ENCODE assay signal across 11 mouse cellular contexts in the genomic region with DNA sequence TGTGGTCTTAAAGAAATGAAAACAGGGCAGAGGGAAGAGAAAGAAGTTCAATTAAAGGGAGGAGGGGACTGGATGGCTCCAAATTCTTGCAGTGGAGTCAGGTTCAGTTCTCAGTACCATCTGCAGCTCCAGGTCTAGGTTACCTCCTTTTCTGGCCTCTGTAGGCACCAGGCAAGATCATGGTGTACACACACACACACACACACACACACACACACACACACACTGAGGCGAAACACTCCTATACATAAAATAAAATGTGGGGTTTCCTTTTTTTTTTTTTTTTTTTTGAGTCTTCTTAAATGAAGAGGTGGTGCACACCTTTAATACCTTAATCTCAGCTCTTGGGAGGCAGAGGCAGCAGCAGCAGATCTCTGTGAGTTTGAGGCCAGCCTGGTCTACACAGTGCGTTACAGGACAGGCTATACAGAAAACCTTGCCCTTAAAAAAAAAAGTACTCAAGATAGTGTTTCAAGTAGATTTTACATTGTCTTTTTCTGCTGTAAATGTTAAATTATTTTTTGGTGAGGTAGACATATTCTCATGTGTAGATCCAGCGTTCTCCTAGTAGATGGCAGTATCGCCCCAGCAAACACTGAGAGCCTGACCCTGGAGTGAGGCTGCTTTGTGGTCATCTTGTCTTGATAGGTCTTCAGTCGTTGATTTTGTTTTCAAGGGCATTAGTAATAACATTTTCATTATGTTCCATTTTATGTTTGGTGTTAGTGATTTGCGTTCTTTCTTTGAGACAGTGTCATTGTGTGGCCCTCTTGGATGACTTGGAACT. TPM values are rescaled to one million over a fixed set of nuclear protein-coding genes. Genes with fewer than 3 reads are reported as not detected.
DNase-seq lines count a peak whose midpoint lies in the region; ATAC-seq and TF ChIP-seq lines count a peak whose summit lies in the region.
"Had no signal": no experiment of that assay in that cellular context is flagged by ENCODE, and none has a peak within 500 bp of the region (broad histone marks: within the 10 kb centered on the region; RNA-seq: fewer than 3 reads in every experiment).

No protein-coding gene starts in this region.

- WGBS in hindbrain, postnatal 0 days: 87% methylated on average over 6 of the region's 6 CpGs
- WGBS in hindbrain, embryonic 14.5 days: 91% methylated on average over 6 of the region's 6 CpGs
- 93% methylated on average over 6 of the region's 6 CpGs for WGBS in midbrain, embryonic 11.5 days
- 92% methylated on average over 6 of the region's 6 CpGs for whole genome bisulfite sequencing in midbrain, embryonic 13.5 days
- 73% methylated on average over 6 of the region's 6 CpGs for WGBS in bone marrow, adult 2 months

- no peaks in the 10 kb centered on the region for H3K9me3 ChIP-seq in hindbrain, postnatal 0 days (ENCODE audit: low read length)
- no peaks in the 10 kb centered on the region for H3K9me3 ChIP-seq in hindbrain, embryonic 14.5 days (ENCODE audit: control insufficient read depth, low read length)
- no peaks in the 10 kb centered on the region for H3K9me3 ChIP-seq in midbrain, embryonic 11.5 days (ENCODE audit: control insufficient read depth, low read length)
- H3K9me3 ChIP-seq in midbrain, embryonic 13.5 days: no peaks in the 10 kb centered on the region
- H3K9me3 ChIP-seq: heart, embryonic 15.5 days; megakaryocyte, embryonic 14.5 days had no signal

- no peaks in the 10 kb centered on the region for H3K4me1 ChIP-seq in hindbrain, postnatal 0 days (ENCODE audit: insufficient read depth, low read length)
- H3K4me1 ChIP-seq in hindbrain, embryonic 14.5 days (replicated peaks; ENCODE audit: control insufficient read depth, insufficient read depth, low read length): no peaks in the 10 kb centered on the region
- no peaks in the 10 kb centered on the region for H3K4me1 ChIP-seq in midbrain, embryonic 11.5 days (ENCODE audit: control insufficient read depth, insufficient read depth, low read length)
- no peaks in the 10 kb centered on the region for H3K4me1 ChIP-seq in midbrain, embryonic 13.5 days (replicated peaks)
- no peaks in the 10 kb centered on the region for H3K4me1 ChIP-seq in bone marrow, adult 2 months (ENCODE audit: control insufficient read depth, insufficient read depth, low read length)
- H3K4me1 ChIP-seq: heart, embryonic 15.5 days had no signal

- H3K36me3 ChIP-seq in hindbrain, postnatal 0 days (ENCODE audit: insufficient read depth, low read length): peaks cover 53% of the 10 kb centered on the region; the same call in 1 of the 2 replicates
- peaks cover 80% of the 10 kb centered on the region for H3K36me3 ChIP-seq in hindbrain, embryonic 14.5 days (replicated peaks; ENCODE audit: control insufficient read depth, insufficient read depth)
- peaks cover 21% of the 10 kb centered on the region for H3K36me3 ChIP-seq in midbrain, embryonic 11.5 days (ENCODE audit: control insufficient read depth, insufficient read depth, low read length)
- H3K36me3 ChIP-seq in midbrain, embryonic 13.5 days: peaks cover 83% of the 10 kb centered on the region

- no peak overlapping the region for H3K4me2 ChIP-seq in hindbrain, postnatal 0 days (ENCODE audit: low read depth, low read length)
- H3K4me2 ChIP-seq in hindbrain, embryonic 14.5 days (replicated peaks): no peak overlapping the region
- H3K4me2 ChIP-seq in midbrain, embryonic 11.5 days: no peak overlapping the region
- no peak overlapping the region for H3K4me2 ChIP-seq in midbrain, embryonic 13.5 days (replicated peaks)
- H3K4me2 ChIP-seq: heart, embryonic 15.5 days had no signal

- H3K27me3 ChIP-seq in hindbrain, postnatal 0 days (ENCODE audit: insufficient read depth, low read length): no peaks in the 10 kb centered on the region
- no peaks in the 10 kb centered on the region for H3K27me3 ChIP-seq in hindbrain, embryonic 14.5 days (ENCODE audit: control insufficient read depth, insufficient read depth, low read length)
- H3K27me3 ChIP-seq in midbrain, embryonic 11.5 days (ENCODE audit: control insufficient read depth, insufficient read depth, low read length): no peaks in the 10 kb centered on the region
- H3K27me3 ChIP-seq in midbrain, embryonic 13.5 days: no peaks in the 10 kb centered on the region
- H3K27me3 ChIP-seq: heart, embryonic 15.5 days; megakaryocyte, embryonic 14.5 days had no signal

- peak; percentile 26 for DNase-seq in hindbrain, postnatal 0 days (ENCODE audit: low spot score)
- DNase-seq in hindbrain, embryonic 14.5 days (ENCODE audit: low spot score): no peak
- peak; percentile 73 for DNase-seq in midbrain, embryonic 11.5 days (ENCODE audit: low spot score, missing footprints)
- DNase-seq in natural killer cell, adult 2 months (ENCODE audit: low spot score in 2 of 2): peak; percentile 19 to 38
- DNase-seq in ovary, postnatal 14 days (ENCODE audit: low spot score): no peak
- DNase-seq: cerebellum, adult 8-10 months had no signal

- H3K4me3 ChIP-seq in hindbrain, postnatal 0 days (ENCODE audit: low read length): no peak overlapping the region
- H3K4me3 ChIP-seq in hindbrain, embryonic 14.5 days (replicated peaks; ENCODE audit: low read length): no peak overlapping the region
- H3K4me3 ChIP-seq in midbrain, embryonic 11.5 days (ENCODE audit: low read depth, low read length): no peak overlapping the region
- no peak overlapping the region for H3K4me3 ChIP-seq in midbrain, embryonic 13.5 days (replicated peaks)
- H3K4me3 ChIP-seq in bone marrow, adult 2 months (replicated peaks; ENCODE audit: control insufficient read depth, low read depth, low read length): no peak overlapping the region
- H3K4me3 ChIP-seq: heart, embryonic 15.5 days; megakaryocyte, embryonic 14.5 days had no signal

- no peak for TF ChIP-seq POLR2A in bone marrow, adult 2 months (IDR thresholded peaks at IDR 0.05; ENCODE audit: borderline replicate concordance, control insufficient read depth, low read depth, low read length)

- TF ChIP-seq CTCF in hindbrain, postnatal 0 days (IDR thresholded peaks at IDR 0.05; ENCODE audit: low read depth): peak; percentile 54
- peak; percentile 64 for TF ChIP-seq CTCF in bone marrow, adult 2 months (IDR thresholded peaks at IDR 0.05; ENCODE audit: control insufficient read depth, insufficient read depth, low read length)

- H3K9ac ChIP-seq in hindbrain, postnatal 0 days (replicated peaks; ENCODE audit: low read length): no peak overlapping the region
- H3K9ac ChIP-seq in hindbrain, embryonic 14.5 days: no peak overlapping the region
- no peak overlapping the region for H3K9ac ChIP-seq in midbrain, embryonic 11.5 days (ENCODE audit: low read length)
- H3K9ac ChIP-seq in midbrain, embryonic 13.5 days (replicated peaks): no peak overlapping the region
- H3K9ac ChIP-seq: heart, embryonic 15.5 days had no signal

- ATAC-seq in hindbrain, postnatal 0 days: no peak
- no peak for ATAC-seq in hindbrain, embryonic 14.5 days (ENCODE audit: low FRiP score)
- ATAC-seq in midbrain, embryonic 11.5 days (ENCODE audit: low FRiP score): no peak
- no peak for ATAC-seq in midbrain, embryonic 13.5 days
- ATAC-seq: forebrain, embryonic 14.5 days had no signal

- no peak overlapping the region for H3K27ac ChIP-seq in hindbrain, postnatal 0 days
- H3K27ac ChIP-seq in hindbrain, embryonic 14.5 days: no peak overlapping the region
- H3K27ac ChIP-seq in midbrain, embryonic 11.5 days (ENCODE audit: low read depth, low read length): no peak overlapping the region
- H3K27ac ChIP-seq in midbrain, embryonic 13.5 days: no peak overlapping the region
- no peak overlapping the region for H3K27ac ChIP-seq in bone marrow, adult 2 months (ENCODE audit: control insufficient read depth, insufficient read depth, low read depth, low read length, poor library complexity)
- H3K27ac ChIP-seq: heart, embryonic 15.5 days had no signal

RNA-seq across cellular contexts. Expression of gene Plac8, which starts 25.6 kb away (rescaled TPM):
- 1.3 and 3.9 TPM in 2 replicates for total RNA-seq in hindbrain, postnatal 0 days (2014; rRNA removed)
- polyA plus RNA-seq in hindbrain, postnatal 0 days (2015; fragmentation: Nextera tagmentation; extraction: Ambion mirVana): 2.8 and 3.4 TPM in 2 replicates
- 0.60 and 1.4 TPM in 2 replicates for polyA plus RNA-seq in hindbrain, embryonic 14.5 days (2014; fragmentation: Nextera tagmentation; extraction: Ambion mirVana)
- polyA plus RNA-seq in midbrain, embryonic 11.5 days (2014; fragmentation: Nextera tagmentation; extraction: Ambion mirVana): 1.4 and 1.7 TPM in 2 replicates
- 0.48 TPM in 1 of 2 replicates, not detected in the other for polyA plus RNA-seq in midbrain, embryonic 13.5 days (2015; fragmentation: Nextera tagmentation; extraction: Ambion mirVana)
- 49.3 and 141 TPM in 2 replicates for polyA plus RNA-seq in bone marrow, adult 2 months (2011; ENCODE audit: insufficient read depth, insufficient read length, low replicate concordance, missing spikeins)

RNA-seq across cellular contexts. Expression of gene Cops4, which starts 28.4 kb away (rescaled TPM):
- 91.7 and 97.5 TPM in 2 replicates for total RNA-seq in hindbrain, postnatal 0 days (2014; rRNA removed)
- polyA plus RNA-seq in hindbrain, postnatal 0 days (2015; fragmentation: Nextera tagmentation; extraction: Ambion mirVana): 169 and 172 TPM in 2 replicates
- 189 and 190 TPM in 2 replicates for polyA plus RNA-seq in hindbrain, embryonic 14.5 days (2014; fragmentation: Nextera tagmentation; extraction: Ambion mirVana)
- polyA plus RNA-seq in midbrain, embryonic 11.5 days (2014; fragmentation: Nextera tagmentation; extraction: Ambion mirVana): 242 and 251 TPM in 2 replicates
- 194 and 202 TPM in 2 replicates for polyA plus RNA-seq in midbrain, embryonic 13.5 days (2015; fragmentation: Nextera tagmentation; extraction: Ambion mirVana)
- polyA plus RNA-seq in bone marrow, adult 2 months (2011; ENCODE audit: insufficient read depth, insufficient read length, low replicate concordance, missing spikeins): 26.8 and 45.5 TPM in 2 replicates

RNA-seq across cellular contexts. Expression of gene Lin54, which starts 46.0 kb away (rescaled TPM):
- total RNA-seq in hindbrain, postnatal 0 days (2014; rRNA removed): 13.9 and 19.3 TPM in 2 replicates
- 6.7 and 8.3 TPM in 2 replicates for polyA plus RNA-seq in hindbrain, postnatal 0 days (2015; fragmentation: Nextera tagmentation; extraction: Ambion mirVana)
- polyA plus RNA-seq in hindbrain, embryonic 14.5 days (2014; fragmentation: Nextera tagmentation; extraction: Ambion mirVana): 9.0 and 9.9 TPM in 2 replicates
- 18.7 and 21.4 TPM in 2 replicates for polyA plus RNA-seq in midbrain, embryonic 11.5 days (2014; fragmentation: Nextera tagmentation; extraction: Ambion mirVana)
- polyA plus RNA-seq in midbrain, embryonic 13.5 days (2015; fragmentation: Nextera tagmentation; extraction: Ambion mirVana): 9.0 and 10.4 TPM in 2 replicates
- polyA plus RNA-seq in bone marrow, adult 2 months (2011; ENCODE audit: insufficient read depth, insufficient read length, low replicate concordance, missing spikeins): 6.8 and 12.5 TPM in 2 replicates

Comparison
In these comparisons a context has a peak if more than half of its experiments do, and no peak if none do; other contexts are left out.
1. DNase-seq: peak in hindbrain, postnatal 0 days (single experiment), midbrain, embryonic 11.5 days (single experiment) and natural killer cell, adult 2 months (2 of 2); none in hindbrain, embryonic 14.5 days (single experiment) and ovary, postnatal 14 days (single experiment).
2. RNA of gene Plac8, which starts 25.6 kb away (polyA plus RNA-seq): 49.3 to 141 TPM in bone marrow, adult 2 months; 2.8 to 3.4 TPM in hindbrain, postnatal 0 days, 1.4 to 1.7 TPM in midbrain, embryonic 11.5 days, 0.60 to 1.4 TPM in hindbrain, embryonic 14.5 days and 0.48 TPM in midbrain, embryonic 13.5 days; every median in the first group is over 10 times any median in the second.